Mouse (Mus musculus) G1E (cell line): ENCODE measurements around the gene Gzme. TPM values are rescaled to one million over a fixed set of nuclear protein-coding genes. Genes with fewer than 3 reads are reported as not detected.
A peak's percentile ranks its signal among the peaks of the same experiment; 100 is the strongest.
"Not testable (repeated sequence)": the region's sequence is repeated elsewhere in the genome, so short reads cannot be mapped to it uniquely, and the experiment has no call there.

Source experiments
- ATAC-seq: 2 replicates; pipeline ENCODE4 v1.8.0; 2016; ENCODE audit warnings: mild to moderate bottlenecking; ENCODE audit not compliant: insufficient number of reproducible peaks, poor library complexity, low FRiP score, severe bottlenecking; ENCODE audit errors: extremely low read depth
- DNase-seq: peaks from one replicate; pipeline ENCODE4 v3.0.0; 2012; ENCODE audit warnings: low spot score
- H3K27me3 ChIP-seq: 2 replicates; pipeline ENCODE4 v1.6.1; 2012; ENCODE audit warnings: mild to moderate bottlenecking, low read length, inconsistent platforms; ENCODE audit not compliant: insufficient read depth
- H3K36me3 ChIP-seq: replicated peaks from 2 replicates; pipeline ENCODE3; 2012; ENCODE audit warnings: mild to moderate bottlenecking, inconsistent platforms
- H3K4me1 ChIP-seq: 2 replicates; pipeline ENCODE4 v1.6.1; 2012; ENCODE audit warnings: low read depth, low read length, inconsistent platforms, mixed read lengths; ENCODE audit not compliant: insufficient read depth
- H3K4me3 ChIP-seq: 2 replicates; pipeline ENCODE4 v1.5.1; 2012; ENCODE audit warnings: low read depth, mild to moderate bottlenecking, inconsistent platforms, low read length, moderate library complexity, mixed read lengths
- H3K9me3 ChIP-seq: replicated peaks from 2 replicates; pipeline ENCODE4 v1.6.1; 2012; ENCODE audit warnings: inconsistent platforms
- CTCF ChIP-seq: IDR thresholded peaks from 2 replicates; pipeline ENCODE4 v1.5.1; 2012; ENCODE audit warnings: low read depth, low read length, inconsistent platforms, mixed read lengths
- GATA1 ChIP-seq: IDR thresholded peaks from 2 replicates; pipeline ENCODE4 v1.6.1; 2012; ENCODE audit warnings: borderline replicate concordance, low read length, inconsistent platforms, mixed read lengths
- GATA2 ChIP-seq: IDR thresholded peaks from 2 replicates; pipeline ENCODE4 v1.6.1; 2012; ENCODE audit warnings: low read depth, low read length, inconsistent platforms, borderline replicate concordance
- POLR2AphosphoS5 ChIP-seq: IDR thresholded peaks from 2 replicates; pipeline ENCODE4 v1.6.1; 2012; ENCODE audit warnings: low read depth, low read length, inconsistent platforms; ENCODE audit not compliant: insufficient replicate concordance
- TAL1 ChIP-seq: conservative IDR thresholded peaks from 2 replicates; pipeline ENCODE4 v1.6.1; 2012; ENCODE audit warnings: low read depth, low read length, inconsistent platforms, mixed read lengths
- polyA plus RNA-seq: library from polyadenylated mRNA; stranded (reverse); fragments of >175 nt; gene quantifications from 2 replicates; pipeline ENCODE4 v1.2.3, GENCODE M21; 2012
- total RNA-seq, 2 experiments: library from RNA; stranded (forward) in 1 of 2; stranded (reverse) in 1 of 2; fragments of 200-1000 nt in 1 of 2; fragments of >200 nt in 1 of 2; fragmentation: Nextera tagmentation in 1 of 2; gene quantifications; 2 replicates each; pipeline ENCODE4 v1.2.3; 2014 to 2017

Gzme gene
- total RNA-seq (2014; fragmentation: Nextera tagmentation): not detected in 2 replicates
- not detected in 2 replicates for total RNA-seq (2017)
- polyA plus RNA-seq: not detected in 2 replicates

GRCm38 (mm10) chr14:56120525-56120924 lies at the start of gene Gzme:
Gene Gzme, minus strand, starts transcription at chr14:56120625.
- Histone ChIP-seq H3K9me3 (no peaks in the 10 kb centered on the region), H3K27me3 (peaks cover 25% of the 10 kb centered on the region), H3K4me3 (no peak within 1 kb of the TSS), H3K36me3 (no peaks in the 10 kb centered on the region), H3K4me1 (no peaks in the 10 kb centered on the region)
- DNase-seq: no peak
- TF ChIP-seq GATA1 (no peak), POLR2AphosphoS5 (no peak), TAL1 (no peak), GATA2 (no peak), CTCF (no peak)
- ATAC-seq: no peak

- Histone ChIP-seq H3K27me3 (peaks cover 17% of the 10 kb centered on the region), H3K4me1 (no peaks in the 10 kb centered on the region; the same call in 1 of the 2 replicates), H3K4me3 (no peak overlapping the region), H3K9me3 (no peaks in the 10 kb centered on the region), H3K36me3 (no peaks in the 10 kb centered on the region)
- no peak for TF ChIP-seq TAL1
- no peak for TF ChIP-seq POLR2AphosphoS5
- ATAC-seq (no peak), DNase-seq (no peak)
These were observed 47.6 kb upstream of the Gzme start for GRCm38 (mm10) chr14:56168009-56168408.

GRCm38 (mm10) chr14:56162109-56162508 lies 41.7 kb upstream of the Gzme start:
- DNase-seq (no peak), ATAC-seq (no peak)
- Histone ChIP-seq H3K4me1 (no peaks in the 10 kb centered on the region), H3K27me3 (peaks cover 9% of the 10 kb centered on the region), H3K9me3 (no peaks in the 10 kb centered on the region), H3K36me3 (no peaks in the 10 kb centered on the region), H3K4me3 (no peak overlapping the region)
- no peak for TF ChIP-seq TAL1
- no peak for TF ChIP-seq GATA2
- TF ChIP-seq POLR2AphosphoS5: no peak
- no peak for TF ChIP-seq CTCF
- TF ChIP-seq GATA1: no peak

DNA sequence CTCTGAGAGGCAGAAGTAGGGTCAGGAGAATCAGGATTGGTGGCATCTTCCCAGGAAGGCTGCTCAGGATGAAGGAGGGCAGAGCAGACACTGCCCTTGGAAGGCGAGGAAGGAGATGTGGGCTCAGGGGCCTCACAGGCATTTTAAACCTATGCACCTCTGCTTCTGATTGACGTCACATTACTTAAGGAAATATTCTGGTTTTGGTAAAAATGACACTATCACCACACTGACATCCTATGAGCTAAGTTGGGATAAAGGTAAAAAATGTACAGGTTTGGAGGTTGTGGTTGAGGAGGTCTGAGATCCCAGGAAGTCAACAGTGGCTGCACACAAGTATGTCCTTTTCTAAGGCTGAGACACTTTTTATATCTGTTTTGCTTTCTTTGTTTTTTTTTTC lies 39.1 kb upstream of the Gzme start, which contains the start of gene Gzmg:
Gene Gzmg, minus strand, starts transcription at position 101 of the 400 bp plus-strand sequence.
- not testable (repeated sequence) for DNase-seq, H3K27me3 ChIP-seq, H3K9me3 ChIP-seq, H3K4me3 ChIP-seq, ATAC-seq, H3K4me1 ChIP-seq, H3K36me3 ChIP-seq

- Histone ChIP-seq H3K27me3 (peaks cover 5% of the 10 kb centered on the region), H3K9me3 (no peaks in the 10 kb centered on the region), H3K36me3 (no peaks in the 10 kb centered on the region), H3K4me3 (no peak overlapping the region), H3K4me1 (no peaks in the 10 kb centered on the region)
- DNase-seq (no peak), ATAC-seq (no peak)
- TF ChIP-seq CTCF (peak; percentile 62), TAL1 (no peak)
These were observed 34.9 kb upstream of the Gzme start for GRCm38 (mm10) chr14:56155340-56155739.

DNA sequence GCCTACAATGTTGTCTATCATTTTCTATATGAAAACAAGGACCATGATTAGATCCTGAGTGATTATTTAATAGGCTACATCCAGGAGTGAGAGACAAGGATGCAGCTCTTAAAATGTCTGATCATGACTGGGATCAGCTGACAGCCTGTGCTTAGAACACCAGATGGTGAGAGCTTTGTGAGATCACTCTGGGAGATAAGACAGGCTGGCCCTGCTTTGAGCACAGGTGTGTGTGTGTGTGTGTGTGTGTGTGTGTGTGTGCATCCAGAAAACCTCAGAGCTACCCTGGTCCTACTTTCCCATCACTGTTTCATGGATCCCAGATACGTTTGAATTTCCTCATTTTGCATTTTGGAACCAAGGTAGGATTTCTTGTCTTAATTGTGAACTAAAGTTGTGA lies 13.2 kb upstream of the Gzme start:
- H3K9me3 ChIP-seq, H3K27me3 ChIP-seq, ATAC-seq, H3K4me1 ChIP-seq, DNase-seq, H3K36me3 ChIP-seq, H3K4me3 ChIP-seq: not testable (repeated sequence)

GRCm38 (mm10) chr14:56132508-56132907 lies 12.1 kb upstream of the Gzme start, which contains the start of gene Gzmd:
Gene Gzmd, minus strand, starts transcription at chr14:56132608.
- H3K4me3 ChIP-seq, H3K9me3 ChIP-seq, DNase-seq, H3K36me3 ChIP-seq, H3K4me1 ChIP-seq, H3K27me3 ChIP-seq, ATAC-seq: not testable (repeated sequence)
